Mouse (Mus musculus) heart, postnatal 0 days (tissue): ENCODE data around the gene Kctd17.

Experiments used
- CTCF ChIP-seq: IDR thresholded peaks from 2 replicates; pipeline ENCODE4 v1.5.1; 2016; ENCODE audit warnings: antibody characterized with exemption, control low read depth, low read depth
- EP300 ChIP-seq: IDR thresholded peaks from 2 replicates; pipeline ENCODE4 v1.6.1; 2016; ENCODE audit warnings: antibody characterized with exemption, low read depth

- TF ChIP-seq CTCF (no peak), EP300 (no peak)
Measured at GRCm38 (mm10) chr15:78475604-78476031, 47.3 kb downstream of the Kctd17 start.
